Mouse (Mus musculus) cortical plate, adult 2 months (tissue): ENCODE measurements around the gene Flrt1.

ENCODE experiments used
- CTCF ChIP-seq: fragments of 200-500 bp; IDR thresholded peaks from 2 replicates; pipeline ENCODE4 v1.5.1; 2011; ENCODE audit warnings: mild to moderate bottlenecking, control low read depth, low read length; ENCODE audit not compliant: insufficient read depth; ENCODE audit errors: extremely low read depth
- POLR2A ChIP-seq: fragments of 200-500 bp; IDR thresholded peaks from 2 replicates; pipeline ENCODE4 v1.6.1; 2011; ENCODE audit warnings: mild to moderate bottlenecking, low read length, control low read depth; ENCODE audit not compliant: insufficient read depth; ENCODE audit errors: extremely low read depth

- no peak for TF ChIP-seq CTCF
- TF ChIP-seq POLR2A = no peak
These were observed 5.8 kb downstream of the Flrt1 start for GRCm38 (mm10) chr19:7099620-7100155.
